Mouse (Mus musculus) right cerebral cortex, postnatal 14 days (tissue): ENCODE measurements around the gene Tspan9.

Experiments
- DNase-seq: peaks from one replicate; pipeline ENCODE4 v3.0.0; 2022

Gene Tspan9

GRCm38 (mm10) chr6:128010135-128010971, 133.0 kb downstream of the Tspan9 start:
- no peak for DNase-seq

DNA sequence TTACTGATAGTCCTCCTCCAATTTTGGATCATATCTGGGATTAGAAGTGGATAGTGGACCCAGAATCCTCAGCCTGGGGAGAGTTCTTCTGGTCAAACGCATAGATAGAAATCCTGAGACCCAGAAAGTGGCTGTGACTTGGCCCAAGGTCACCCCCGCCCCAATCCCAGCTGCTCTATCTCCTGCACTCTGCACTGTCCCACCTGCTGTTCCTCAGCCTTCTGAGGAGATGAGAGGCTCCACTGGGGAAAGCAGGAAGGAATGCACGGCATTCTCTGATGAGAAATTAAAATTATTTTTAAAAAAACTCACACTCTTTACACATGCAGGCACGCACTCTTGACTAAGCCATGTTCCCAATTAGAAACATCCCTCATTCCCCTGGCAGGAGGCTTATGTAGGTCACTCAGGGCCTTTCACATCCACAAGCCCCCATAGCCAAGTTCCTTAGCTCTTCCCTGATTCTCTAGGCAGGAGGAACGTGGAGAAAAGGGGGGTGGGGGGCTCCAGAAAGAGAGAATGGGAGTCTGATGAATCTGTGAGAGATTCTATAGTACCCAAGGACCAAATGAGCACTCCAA, 135.3 kb downstream of the Tspan9 start:
- DNase-seq, result no peak

GRCm38 (mm10) chr6:128007241-128007701, 136.1 kb downstream of the Tspan9 start:
- no peak for DNase-seq

GRCm38 (mm10) chr6:128006156-128006555, 137.2 kb downstream of the Tspan9 start:
- no peak for DNase-seq

GRCm38 (mm10) chr6:128004544-128004943, 138.8 kb downstream of the Tspan9 start:
- DNase-seq, result no peak

- no peak for DNase-seq
Observed at GRCm38 (mm10) chr6:128003542-128003941, 139.9 kb downstream of the Tspan9 start.

GRCm38 (mm10) chr6:128002667-128003066, 140.7 kb downstream of the Tspan9 start:
- no peak for DNase-seq

GRCm38 (mm10) chr6:128002104-128002503, 141.3 kb downstream of the Tspan9 start:
- DNase-seq, result no peak

DNA sequence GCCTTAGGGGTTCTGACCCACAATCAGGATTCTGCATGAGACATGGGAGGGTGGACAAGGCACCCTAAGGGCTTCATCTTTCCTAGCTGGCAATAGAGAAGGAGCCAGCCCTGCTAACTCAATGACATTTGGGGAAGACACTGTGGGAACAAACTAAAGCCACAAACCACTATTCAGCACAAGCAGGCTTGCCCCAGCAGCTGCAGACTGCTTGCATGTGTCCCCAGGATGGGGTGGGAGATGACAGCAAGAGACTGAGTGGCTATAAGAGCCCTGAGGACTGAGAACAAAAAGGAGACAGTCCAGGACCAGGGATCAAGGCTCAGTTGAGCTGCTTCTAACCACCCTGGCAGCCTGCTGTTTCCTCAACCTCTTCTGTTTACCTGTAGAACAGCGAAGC, 141.8 kb downstream of the Tspan9 start:
- DNase-seq, result no peak

DNA sequence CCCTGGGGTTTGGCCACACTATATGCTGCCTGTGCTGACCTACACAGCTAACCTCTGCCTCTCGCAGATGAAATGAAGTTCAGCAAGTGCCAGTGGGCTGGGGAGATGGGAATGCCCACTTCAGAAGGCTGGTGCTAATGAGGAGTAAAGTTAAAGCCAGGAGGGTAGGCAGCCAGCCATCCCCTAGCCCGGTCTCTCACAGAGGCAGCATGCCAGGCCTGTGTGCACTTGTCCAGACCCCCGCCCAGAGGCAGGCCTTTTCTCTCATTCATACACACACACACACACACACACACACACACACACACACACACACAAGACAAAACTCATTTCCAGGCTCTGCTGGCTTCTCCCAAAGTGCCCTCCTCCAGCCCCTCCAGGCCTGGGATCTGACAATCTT, 142.6 kb downstream of the Tspan9 start:
- DNase-seq, result no peak

DNA sequence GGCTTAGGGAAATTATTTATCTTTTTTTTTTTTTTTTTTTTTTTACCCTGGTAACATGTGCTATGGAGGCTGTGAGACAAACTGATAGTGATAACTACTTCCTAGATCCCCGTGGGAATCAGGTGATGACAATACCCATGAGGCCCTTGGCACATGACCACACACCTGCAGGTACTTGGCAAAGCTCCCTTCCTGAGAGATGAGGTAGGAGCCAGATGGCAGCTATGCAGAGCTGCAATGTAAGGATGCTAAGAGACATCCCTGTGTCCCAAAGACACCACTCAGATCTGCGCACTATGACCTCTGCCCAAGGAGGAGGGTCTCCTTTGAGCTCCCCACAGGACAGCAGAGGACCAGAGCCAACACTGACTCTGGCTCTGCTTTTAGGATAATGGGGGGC, 144.3 kb downstream of the Tspan9 start:
- DNase-seq, result no peak

DNA sequence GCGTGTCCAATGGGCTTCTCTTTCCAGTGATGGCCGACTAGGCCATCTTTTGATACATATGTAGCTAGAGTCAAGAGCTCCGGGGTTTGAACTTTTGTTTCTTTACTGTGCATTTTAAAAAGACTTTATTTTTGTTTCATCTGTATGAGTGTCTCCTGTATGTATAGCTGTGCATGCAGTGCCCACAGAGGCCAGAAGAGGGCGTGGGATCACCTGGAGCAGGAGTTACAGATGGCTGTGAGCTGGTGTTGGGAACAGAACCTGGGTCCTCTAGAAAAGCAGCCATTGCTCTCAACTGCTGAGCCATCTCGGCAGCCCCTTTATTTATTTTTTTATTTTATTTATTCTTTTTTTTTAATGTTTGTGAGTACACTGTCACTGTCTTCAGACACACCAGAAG, 146.5 kb downstream of the Tspan9 start:
- no peak for DNase-seq

GRCm38 (mm10) chr6:127992993-127993392, 150.4 kb downstream of the Tspan9 start:
- DNase-seq, result no peak

DNA sequence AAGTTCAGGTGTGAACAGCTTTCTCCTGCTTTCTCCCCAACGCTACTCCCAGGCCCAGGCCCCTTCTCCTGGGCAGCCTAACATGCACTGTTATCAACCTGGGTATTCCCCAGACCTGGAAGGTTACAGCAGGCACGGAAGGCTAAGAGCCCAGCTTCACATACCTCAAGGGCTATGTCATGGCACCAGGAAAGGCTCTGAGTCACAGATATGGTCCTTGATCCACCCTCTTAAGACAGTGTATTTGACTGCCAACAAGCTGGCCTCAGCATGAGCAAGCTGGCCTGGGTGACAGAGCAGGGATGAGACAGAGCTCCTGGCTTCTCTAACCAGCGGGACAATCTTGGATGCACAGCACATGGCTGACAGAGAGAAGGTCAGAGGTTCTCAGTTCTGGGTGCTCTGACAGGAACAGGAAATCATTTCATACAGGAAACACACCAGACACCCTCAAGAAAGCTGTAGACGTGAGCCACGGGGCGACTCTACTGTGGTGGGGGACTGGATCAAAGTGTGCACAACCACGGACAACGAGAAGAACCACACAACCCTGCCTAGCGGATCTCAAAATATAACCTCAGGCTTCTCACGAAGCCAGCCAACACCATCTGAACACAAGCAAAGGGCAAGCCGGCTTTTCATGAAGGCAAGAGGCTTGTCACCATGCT, 151.8 kb downstream of the Tspan9 start:
- DNase-seq, result no peak

GRCm38 (mm10) chr6:127989624-127990212, 153.7 kb downstream of the Tspan9 start:
- DNase-seq, result peak; percentile 75

GRCm38 (mm10) chr6:127988944-127989494, 154.4 kb downstream of the Tspan9 start:
- no peak for DNase-seq

GRCm38 (mm10) chr6:127987374-127987773, 156.0 kb downstream of the Tspan9 start:
- DNase-seq, result no peak

GRCm38 (mm10) chr6:127986357-127986756, 157.0 kb downstream of the Tspan9 start:
- no peak for DNase-seq

- DNase-seq, result no peak
Observed at GRCm38 (mm10) chr6:127981176-127981575, 162.2 kb downstream of the Tspan9 start.

DNA sequence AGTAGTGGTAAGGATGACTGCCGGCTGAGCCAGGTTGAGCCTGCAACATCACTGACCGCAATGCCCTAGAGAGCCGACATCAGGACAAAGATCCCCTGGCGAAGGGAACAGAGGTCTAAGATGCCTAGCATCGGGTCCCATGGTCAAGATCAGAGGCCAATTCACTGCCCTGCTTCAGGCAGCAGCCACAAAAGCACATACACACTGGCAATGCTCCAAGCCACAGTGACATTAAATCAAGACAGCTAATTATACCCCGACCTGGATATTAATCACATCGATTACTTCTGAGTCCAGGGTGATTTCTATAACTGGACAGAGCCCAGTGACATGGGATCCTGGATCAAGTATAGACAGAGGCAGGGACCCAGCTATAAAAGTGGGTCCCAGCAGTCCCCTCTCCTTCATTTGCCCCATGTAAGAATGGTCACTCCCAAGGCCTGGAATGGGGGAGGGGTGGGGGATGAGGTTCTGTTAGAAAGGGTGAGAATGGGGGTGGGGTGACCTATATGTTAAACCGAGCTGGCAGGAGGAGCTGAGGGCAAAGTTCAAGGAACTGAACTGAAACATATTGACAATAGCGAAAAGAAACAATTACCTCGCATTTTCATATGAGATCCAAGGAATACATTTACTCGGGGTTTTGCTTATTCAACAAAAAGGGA, 162.9 kb downstream of the Tspan9 start:
- no peak for DNase-seq

DNA sequence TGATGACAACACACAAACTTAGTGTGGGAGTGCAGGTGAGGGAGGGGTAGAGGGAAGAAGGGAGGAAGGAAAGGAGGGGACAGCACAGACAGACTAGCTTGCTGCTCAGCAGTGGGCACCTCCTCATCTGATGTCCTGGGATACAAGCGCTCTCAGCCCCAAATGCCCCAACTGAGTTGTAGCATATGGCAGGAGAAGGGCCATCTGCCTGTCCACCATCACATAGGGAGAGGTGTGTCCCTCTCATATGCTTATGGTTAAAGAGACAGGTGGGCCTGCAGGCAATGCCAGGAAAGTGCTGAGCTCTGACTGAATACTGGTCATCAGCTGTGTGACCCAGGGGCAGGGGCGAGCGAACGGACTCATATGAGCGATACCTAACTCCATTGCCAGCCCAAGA, 163.6 kb downstream of the Tspan9 start:
- no peak for DNase-seq

GRCm38 (mm10) chr6:127978941-127979340, 164.5 kb downstream of the Tspan9 start:
- no peak for DNase-seq

GRCm38 (mm10) chr6:127976695-127977094, 166.7 kb downstream of the Tspan9 start:
- DNase-seq, result no peak
